Mouse (Mus musculus) G1E (cell line): ENCODE results near the gene Sf3b4.

Experiments
- CTCF ChIP-seq: IDR thresholded peaks from 2 replicates; pipeline ENCODE4 v1.5.1; 2012; ENCODE audit warnings: low read depth, low read length, inconsistent platforms, mixed read lengths
- GATA1 ChIP-seq: IDR thresholded peaks from 2 replicates; pipeline ENCODE4 v1.6.1; 2012; ENCODE audit warnings: borderline replicate concordance, low read length, inconsistent platforms, mixed read lengths
- GATA2 ChIP-seq: IDR thresholded peaks from 2 replicates; pipeline ENCODE4 v1.6.1; 2012; ENCODE audit warnings: low read depth, low read length, inconsistent platforms, borderline replicate concordance
- TAL1 ChIP-seq: conservative IDR thresholded peaks from 2 replicates; pipeline ENCODE4 v1.6.1; 2012; ENCODE audit warnings: low read depth, low read length, inconsistent platforms, mixed read lengths

GRCm38 (mm10) chr3:96159820-96160219, 12.3 kb upstream of the Sf3b4 start:
- TF ChIP-seq CTCF = no peak
- TF ChIP-seq GATA1 = no peak
- TF ChIP-seq TAL1 = no peak
- no peak for TF ChIP-seq GATA2
